Mouse (Mus musculus) neural tube, embryonic 12.5 days (tissue): ENCODE measurements around the gene Tox2. TPM values are rescaled to one million over a fixed set of nuclear protein-coding genes. Genes with fewer than 3 reads are reported as not detected.

Source experiments
- ATAC-seq: fragments of 200-750 bp; cut with Nextera tagmentation; 2 replicates; pipeline ENCODE4 v1.8.0; 2017; ENCODE audit warnings: low read depth, mild to moderate bottlenecking, moderate TSS enrichment, moderate library complexity; ENCODE audit not compliant: low FRiP score
- H3K27ac ChIP-seq: fragments of 300-500 bp; sonication (generic); 2 replicates; pipeline ENCODE4 v1.5.1; 2016
- H3K27me3 ChIP-seq: fragments of 300-500 bp; sonication (generic); replicated peaks from 2 replicates; pipeline ENCODE4 v1.6.1; 2016; ENCODE audit warnings: mild to moderate bottlenecking
- H3K36me3 ChIP-seq: fragments of 300-500 bp; sonication (generic); 2 replicates; pipeline ENCODE4 v1.6.1; 2016; ENCODE audit warnings: mild to moderate bottlenecking
- H3K4me1 ChIP-seq: fragments of 300-500 bp; sonication (generic); 2 replicates; pipeline ENCODE4 v1.6.1; 2016
- H3K4me2 ChIP-seq: fragments of 300-500 bp; sonication (generic); replicated peaks from 2 replicates; pipeline ENCODE4 v1.6.1; 2016; ENCODE audit warnings: mild to moderate bottlenecking
- H3K4me3 ChIP-seq: fragments of 300-500 bp; sonication (generic); 2 replicates; pipeline ENCODE4 v1.5.1; 2016
- H3K9ac ChIP-seq: fragments of 300-500 bp; sonication (generic); 2 replicates; pipeline ENCODE4 v1.6.1; 2016; ENCODE audit warnings: mild to moderate bottlenecking
- H3K9me3 ChIP-seq: fragments of 300-500 bp; sonication (generic); 2 replicates; pipeline ENCODE4 v1.6.1; 2016; ENCODE audit warnings: mild to moderate bottlenecking
- WGBS: fragments of 180-500 bp; shearing (Covaris S2); methylation state at CpG from one replicate; pipeline ENCODE4 v1.1.7; 2016; 5-methylcytosine and 5-hydroxymethylcytosine counted together
- polyA plus RNA-seq: library from polyadenylated mRNA; unstranded; fragments of >200 nt; fragmentation: Nextera tagmentation; extraction: Ambion mirVana; gene quantifications from 2 replicates; pipeline ENCODE4 v1.2.1, GENCODE M21; 2016

The Tox2 gene
- polyA plus RNA-seq, 1 experiment from 2014 or later, result 18.8 TPM

DNA sequence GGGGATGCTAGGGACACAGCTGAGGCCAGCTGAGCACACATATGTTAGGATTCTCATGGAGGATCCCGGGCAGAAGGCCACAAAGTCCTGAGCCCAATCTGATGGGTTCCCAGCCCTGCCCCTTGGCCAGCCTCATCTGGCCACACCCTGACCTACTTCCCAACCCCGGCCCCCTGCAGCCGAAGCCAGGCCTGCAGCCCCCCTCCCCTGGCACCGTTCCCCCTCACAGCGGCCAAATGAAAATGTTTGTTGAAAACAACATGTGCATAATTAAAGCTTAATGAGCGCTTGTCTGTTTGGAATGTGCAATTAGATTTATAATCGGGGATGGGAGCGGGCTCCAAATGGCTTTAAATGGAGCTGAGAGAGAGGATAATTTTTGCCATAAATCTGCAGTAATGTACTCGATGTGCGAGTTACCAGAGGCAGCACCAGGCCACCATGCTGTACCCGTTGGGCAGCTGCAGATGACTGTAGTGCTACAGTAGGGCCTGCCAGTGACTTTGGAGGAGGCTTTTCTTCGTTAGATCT, 35.1 kb downstream of the Tox2 start:
- no peak overlapping the region for H3K9ac ChIP-seq
- peaks cover 3% of the 10 kb centered on the region; the same call in 1 of the 2 replicates for H3K27me3 ChIP-seq
- H3K27ac ChIP-seq, result no peak overlapping the region
- 51% methylated on average over 12 of the region's 12 CpGs for WGBS
- peaks cover 25% of the 10 kb centered on the region for H3K4me1 ChIP-seq
- no peak overlapping the region for H3K4me3 ChIP-seq
- peak; percentile 52; the same call in 1 of the 2 replicates for ATAC-seq
- no peaks in the 10 kb centered on the region for H3K9me3 ChIP-seq
- H3K36me3 ChIP-seq, result no peaks in the 10 kb centered on the region
- no peak overlapping the region for H3K4me2 ChIP-seq

DNA sequence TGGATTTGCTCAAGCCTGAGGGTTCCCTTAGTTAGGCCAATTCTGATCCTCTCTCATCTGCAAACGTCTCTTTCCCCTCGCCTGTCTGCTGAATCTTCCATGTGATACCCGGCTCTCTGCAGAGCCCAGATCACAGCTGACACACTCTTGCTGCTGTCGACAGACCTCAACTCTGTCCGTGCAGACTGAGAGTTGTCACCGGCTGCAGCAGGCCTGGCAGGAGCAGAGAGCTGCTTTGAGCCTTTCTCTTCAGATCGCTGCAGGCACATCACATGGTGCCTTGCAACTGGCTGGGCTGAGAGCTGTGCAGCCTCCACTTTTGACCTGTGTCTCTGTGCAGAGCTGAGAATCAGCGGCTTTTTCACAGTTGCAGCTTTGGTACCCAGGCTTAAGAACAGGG, 37.0 kb downstream of the Tox2 start:
- H3K4me3 ChIP-seq, result no peak overlapping the region

GRCm38 (mm10) chr2:163241867-163242266, 38.9 kb downstream of the Tox2 start:
- Histone ChIP-seq H3K9ac (no peak overlapping the region), H3K4me1 (peaks cover 13% of the 10 kb centered on the region; the same call in 1 of the 2 replicates), H3K27ac (no peak overlapping the region), H3K36me3 (no peaks in the 10 kb centered on the region), H3K27me3 (0 out of 2 replicates have a peak, but pooled peaks cover 3% of the 10 kb centered on the region), H3K4me2 (no peak overlapping the region), H3K4me3 (no peak overlapping the region), H3K9me3 (no peaks in the 10 kb centered on the region)
- 27% methylated on average over 5 of the region's 5 CpGs for WGBS
- no peak for ATAC-seq

More for the DNA sequence above, 37.0 kb downstream of the Tox2 start:
- Histone ChIP-seq H3K36me3 (no peaks in the 10 kb centered on the region), H3K9ac (no peak overlapping the region), H3K27me3 (peaks cover 3% of the 10 kb centered on the region; the same call in 1 of the 2 replicates), H3K9me3 (no peaks in the 10 kb centered on the region), H3K27ac (no peak overlapping the region), H3K4me2 (no peak overlapping the region), H3K4me1 (peaks cover 25% of the 10 kb centered on the region)
- no peak for ATAC-seq
- WGBS, result 76% methylated on average over 8 of the region's 8 CpGs

GRCm38 (mm10) chr2:163243917-163244852, 41.3 kb downstream of the Tox2 start:
- Histone ChIP-seq H3K4me3 (no peak overlapping the region), H3K27ac (no peak overlapping the region), H3K4me2 (no peak overlapping the region), H3K4me1 (peaks cover 10% of the 10 kb centered on the region), H3K27me3 (no peaks in the 10 kb centered on the region), H3K9me3 (no peaks in the 10 kb centered on the region), H3K36me3 (no peaks in the 10 kb centered on the region), H3K9ac (no peak overlapping the region)
- no peak for ATAC-seq
- WGBS, result 81% methylated on average over 12 of the region's 12 CpGs

- no peak overlapping the region for H3K27ac ChIP-seq
- no peak overlapping the region for H3K4me3 ChIP-seq
- peaks cover 10% of the 10 kb centered on the region for H3K4me1 ChIP-seq
- no peaks in the 10 kb centered on the region for H3K27me3 ChIP-seq
- no peak for ATAC-seq
- H3K9me3 ChIP-seq, result no peaks in the 10 kb centered on the region
- H3K36me3 ChIP-seq, result no peaks in the 10 kb centered on the region
- H3K4me2 ChIP-seq, result no peak overlapping the region
- no peak overlapping the region for H3K9ac ChIP-seq
- 80% methylated on average over 7 of the region's 7 CpGs for WGBS
These were observed 46.0 kb downstream of the Tox2 start for GRCm38 (mm10) chr2:163248912-163249311.

DNA sequence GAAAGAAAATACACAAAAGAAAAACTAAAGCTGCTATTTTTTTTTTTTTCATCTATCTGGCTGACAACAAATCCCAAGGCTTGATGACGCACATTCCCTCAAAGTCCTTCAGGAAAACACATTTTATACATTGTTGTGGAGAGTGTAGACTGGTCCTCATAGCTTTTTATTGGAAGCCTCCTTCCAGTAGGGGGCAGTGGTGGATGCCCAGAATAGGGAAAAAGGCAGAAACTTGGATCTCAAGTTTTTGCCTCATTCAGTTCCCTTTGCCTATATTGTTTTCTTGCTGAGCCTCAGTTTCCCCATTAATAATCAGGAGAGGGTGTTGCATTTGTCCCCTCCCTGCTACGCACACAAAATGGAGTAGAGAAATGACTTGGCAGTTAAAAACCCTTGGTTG, 49.7 kb downstream of the Tox2 start:
- WGBS, result 94% methylated on average over 2 of the region's 2 CpGs

GRCm38 (mm10) chr2:163253248-163254099, 50.5 kb downstream of the Tox2 start:
- no peaks in the 10 kb centered on the region for H3K27me3 ChIP-seq
- no peaks in the 10 kb centered on the region for H3K9me3 ChIP-seq
- no peak for ATAC-seq
- 78% methylated on average over 22 of the region's 22 CpGs for WGBS
- no peak overlapping the region for H3K27ac ChIP-seq
- 0 out of 2 replicates have a peak, but pooled peaks cover 3% of the 10 kb centered on the region for H3K4me1 ChIP-seq
- H3K9ac ChIP-seq, result no peak overlapping the region
- no peak overlapping the region for H3K4me2 ChIP-seq
- H3K4me3 ChIP-seq, result no peak overlapping the region
- no peaks in the 10 kb centered on the region for H3K36me3 ChIP-seq

More for the DNA sequence above, 49.7 kb downstream of the Tox2 start:
- H3K27me3 ChIP-seq, result no peaks in the 10 kb centered on the region
- no peaks in the 10 kb centered on the region for H3K9me3 ChIP-seq
- peaks cover 5% of the 10 kb centered on the region; the same call in 1 of the 2 replicates for H3K4me1 ChIP-seq
- no peaks in the 10 kb centered on the region for H3K36me3 ChIP-seq
- H3K27ac ChIP-seq, result no peak overlapping the region
- no peak overlapping the region for H3K9ac ChIP-seq
- ATAC-seq, result no peak
- no peak overlapping the region for H3K4me2 ChIP-seq
- H3K4me3 ChIP-seq, result no peak overlapping the region

DNA sequence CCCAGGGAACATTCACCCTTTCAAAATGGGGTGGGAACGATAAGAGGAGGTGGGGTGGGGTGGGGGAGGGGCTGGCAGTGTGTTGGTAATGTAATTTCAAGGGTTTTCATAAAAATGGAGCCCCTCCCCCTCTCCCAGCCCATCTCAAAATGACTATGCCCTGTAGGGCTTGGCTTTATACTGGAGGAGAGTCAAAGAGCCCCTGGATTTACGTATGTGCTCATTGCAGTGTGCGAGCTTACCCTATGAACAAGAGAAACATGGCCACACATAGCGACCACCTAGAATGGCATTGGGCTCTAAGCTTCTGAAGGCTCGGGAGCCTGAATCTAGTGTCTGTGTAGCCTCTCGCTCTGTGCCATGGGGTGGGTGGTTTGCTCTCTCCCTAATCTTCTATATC, 51.3 kb downstream of the Tox2 start:
- H3K27ac ChIP-seq, result no peak overlapping the region
- ATAC-seq, result no peak
- 79% methylated on average over 6 of the region's 6 CpGs for WGBS
- no peak overlapping the region for H3K4me2 ChIP-seq
- no peaks in the 10 kb centered on the region for H3K36me3 ChIP-seq
- no peak overlapping the region for H3K4me3 ChIP-seq
- H3K4me1 ChIP-seq, result 0 out of 2 replicates have a peak, but pooled peaks cover 3% of the 10 kb centered on the region
- no peaks in the 10 kb centered on the region for H3K27me3 ChIP-seq
- no peaks in the 10 kb centered on the region for H3K9me3 ChIP-seq
- H3K9ac ChIP-seq, result no peak overlapping the region

DNA sequence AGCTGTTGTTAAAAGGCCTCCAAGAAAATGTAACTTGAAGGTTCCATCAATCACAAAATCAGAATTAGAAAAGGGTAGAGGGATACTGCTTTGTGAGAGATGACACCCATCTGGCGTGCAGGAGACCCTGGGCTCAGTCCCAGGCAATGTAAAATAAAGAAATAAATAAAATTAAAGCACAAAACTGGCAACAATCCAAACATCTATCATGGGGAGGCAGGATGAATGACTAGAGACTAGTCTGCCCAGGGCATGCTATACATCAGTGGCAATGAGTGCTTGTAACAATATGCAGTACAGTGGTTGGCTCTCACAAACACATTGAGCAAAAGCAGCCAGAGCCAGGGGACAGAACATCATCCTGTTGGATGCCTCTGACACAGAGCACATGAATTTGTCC, 53.8 kb downstream of the Tox2 start:
- no peaks in the 10 kb centered on the region for H3K27me3 ChIP-seq
- no peak overlapping the region for H3K4me3 ChIP-seq
- no peak overlapping the region for H3K4me2 ChIP-seq
- no peak overlapping the region for H3K27ac ChIP-seq
- no peaks in the 10 kb centered on the region for H3K36me3 ChIP-seq
- H3K9ac ChIP-seq, result no peak overlapping the region
- no peaks in the 10 kb centered on the region for H3K9me3 ChIP-seq
- H3K4me1 ChIP-seq, result peaks cover 3% of the 10 kb centered on the region; the same call in 1 of the 2 replicates
- 65% methylated on average over 1 of the region's 1 CpGs for WGBS
- ATAC-seq, result no peak

GRCm38 (mm10) chr2:163261362-163262054, 58.6 kb downstream of the Tox2 start:
- Histone ChIP-seq H3K9ac (no peak overlapping the region), H3K27me3 (no peaks in the 10 kb centered on the region), H3K27ac (no peak overlapping the region), H3K4me3 (no peak overlapping the region), H3K9me3 (no peaks in the 10 kb centered on the region), H3K4me2 (no peak overlapping the region), H3K4me1 (peaks cover 3% of the 10 kb centered on the region; the same call in 1 of the 2 replicates), H3K36me3 (no peaks in the 10 kb centered on the region)
- 61% methylated on average over 6 of the region's 6 CpGs for WGBS
- ATAC-seq, result no peak

- Histone ChIP-seq H3K27me3 (no peaks in the 10 kb centered on the region), H3K4me2 (no peak overlapping the region), H3K36me3 (no peaks in the 10 kb centered on the region), H3K9me3 (no peaks in the 10 kb centered on the region), H3K4me3 (no peak overlapping the region), H3K4me1 (no peaks in the 10 kb centered on the region; the same call in 1 of the 2 replicates), H3K27ac (no peak overlapping the region), H3K9ac (no peak overlapping the region)
- ATAC-seq, result no peak
- 91% methylated on average over 4 of the region's 4 CpGs for WGBS
These were observed 59.1 kb downstream of the Tox2 start for GRCm38 (mm10) chr2:163262055-163262420.
